Mouse (Mus musculus) forebrain, embryonic 14.5 days (tissue): ENCODE results near the gene Glis3. TPM values are rescaled to one million over a fixed set of nuclear protein-coding genes. Genes with fewer than 3 reads are reported as not detected.

ENCODE experiments used
- ATAC-seq: fragments of 200-750 bp; cut with Nextera tagmentation; 2 replicates; pipeline ENCODE4 v1.8.0; 2017; ENCODE audit warnings: mild to moderate bottlenecking, moderate library complexity
- DNase-seq: peaks from one replicate; pipeline ENCODE4 v3.0.0-alpha.2; 2015; ENCODE audit warnings: low spot score
- H3K27ac ChIP-seq: fragments of 300-500 bp; sonication (generic); 2 replicates; pipeline ENCODE4 v1.5.1; 2014; ENCODE audit warnings: low read depth, mild to moderate bottlenecking, control low read depth, low read length, moderate library complexity
- H3K27me3 ChIP-seq: fragments of 300-500 bp; sonication (generic); replicated peaks from 2 replicates; pipeline ENCODE4 v1.6.1; 2014; ENCODE audit warnings: low read length, control low read depth, mixed read lengths; ENCODE audit not compliant: control insufficient read depth, insufficient read depth
- H3K36me3 ChIP-seq: fragments of 300-500 bp; sonication (generic); 2 replicates; pipeline ENCODE4 v1.6.1; 2014; ENCODE audit warnings: low read length, control low read depth; ENCODE audit not compliant: control insufficient read depth, insufficient read depth
- H3K4me1 ChIP-seq: fragments of 300-500 bp; sonication (generic); 2 replicates; pipeline ENCODE4 v1.6.1; 2014; ENCODE audit warnings: antibody characterized with exemption, low read length, control low read depth; ENCODE audit not compliant: control insufficient read depth, insufficient read depth
- H3K4me2 ChIP-seq: fragments of 300-500 bp; sonication (generic); 2 replicates; pipeline ENCODE4 v1.6.1; 2014; ENCODE audit warnings: mild to moderate bottlenecking, control low read depth, low read length
- H3K4me3 ChIP-seq: fragments of 300-500 bp; sonication (generic); 2 replicates; pipeline ENCODE4 v1.5.1; 2014; ENCODE audit warnings: low read depth, low read length, control low read depth
- H3K9ac ChIP-seq: fragments of 300-500 bp; sonication (generic); 2 replicates; pipeline ENCODE4 v1.6.1; 2014; ENCODE audit warnings: mild to moderate bottlenecking, low read length, control low read depth, moderate library complexity
- H3K9me3 ChIP-seq: fragments of 300-500 bp; sonication (generic); replicated peaks from 2 replicates; pipeline ENCODE4 v1.6.1; 2016; ENCODE audit warnings: low read length, control low read depth, mixed read lengths; ENCODE audit not compliant: control insufficient read depth
- WGBS: fragments of 180-500 bp; shearing (Covaris S2); extraction: QIAGEN DNeasy Blood & Tissue Kit; methylation state at CpG from one replicate; pipeline ENCODE4 v1.1.7; 2014; 5-methylcytosine and 5-hydroxymethylcytosine counted together
- polyA plus RNA-seq: library from polyadenylated mRNA; unstranded; fragments of >200 nt; fragmentation: Nextera tagmentation; extraction: Ambion mirVana; gene quantifications from 2 replicates; pipeline ENCODE4 v1.2.1, GENCODE M21; 2014

Glis3 gene
- polyA plus RNA-seq, 1 experiment from 2014 or later: 0.46 TPM

GRCm38 (mm10) chr19:28550611-28551010, 129.3 kb downstream of the Glis3 start:
- Histone ChIP-seq H3K27ac (no peak overlapping the region), H3K4me3 (no peak overlapping the region), H3K4me2 (no peak overlapping the region), H3K9me3 (no peaks in the 10 kb centered on the region), H3K27me3 (no peaks in the 10 kb centered on the region), H3K9ac (no peak overlapping the region), H3K4me1 (no peaks in the 10 kb centered on the region), H3K36me3 (no peaks in the 10 kb centered on the region)
- 83% methylated on average over 8 of the region's 8 CpGs for WGBS
- DNase-seq (no peak), ATAC-seq (no peak)

- Histone ChIP-seq H3K4me1 (no peaks in the 10 kb centered on the region), H3K36me3 (no peaks in the 10 kb centered on the region), H3K9me3 (no peaks in the 10 kb centered on the region), H3K4me2 (no peak overlapping the region), H3K27ac (no peak overlapping the region), H3K27me3 (no peaks in the 10 kb centered on the region), H3K4me3 (no peak overlapping the region), H3K9ac (no peak overlapping the region)
- DNase-seq (no peak), ATAC-seq (no peak)
- 92% methylated on average over 3 of the region's 3 CpGs for WGBS
Measured at GRCm38 (mm10) chr19:28546933-28547332, 132.9 kb downstream of the Glis3 start.

- H3K4me3 ChIP-seq: no peak overlapping the region
- H3K4me1 ChIP-seq: no peaks in the 10 kb centered on the region
- H3K9me3 ChIP-seq: no peaks in the 10 kb centered on the region
- H3K27ac ChIP-seq: no peak overlapping the region
- no peak overlapping the region for H3K4me2 ChIP-seq
- no peaks in the 10 kb centered on the region for H3K36me3 ChIP-seq
- WGBS: 72% methylated on average over 1 of the region's 1 CpGs
- H3K9ac ChIP-seq: no peak overlapping the region
- ATAC-seq (no peak), DNase-seq (no peak)
- H3K27me3 ChIP-seq: no peaks in the 10 kb centered on the region
Measured at GRCm38 (mm10) chr19:28545493-28545892, 134.4 kb downstream of the Glis3 start.

GRCm38 (mm10) chr19:28538813-28539212, 141.1 kb downstream of the Glis3 start:
- Histone ChIP-seq H3K36me3 (no peaks in the 10 kb centered on the region), H3K4me1 (no peaks in the 10 kb centered on the region), H3K4me3 (no peak overlapping the region), H3K9me3 (no peaks in the 10 kb centered on the region), H3K27ac (no peak overlapping the region), H3K4me2 (no peak overlapping the region), H3K27me3 (no peaks in the 10 kb centered on the region), H3K9ac (no peak overlapping the region)
- 44% methylated on average over 9 of the region's 9 CpGs for WGBS
- no peak for DNase-seq
- ATAC-seq: no peak

GRCm38 (mm10) chr19:28534964-28535363, 144.9 kb downstream of the Glis3 start:
- H3K4me3 ChIP-seq: no peak overlapping the region
- ATAC-seq (no peak), DNase-seq (no peak)
- no peaks in the 10 kb centered on the region for H3K27me3 ChIP-seq
- no peak overlapping the region for H3K4me2 ChIP-seq
- no peak overlapping the region for H3K27ac ChIP-seq
- H3K36me3 ChIP-seq: no peaks in the 10 kb centered on the region
- H3K9ac ChIP-seq: no peak overlapping the region
- 68% methylated on average over 12 of the region's 12 CpGs for WGBS
- no peaks in the 10 kb centered on the region for H3K4me1 ChIP-seq
- no peaks in the 10 kb centered on the region for H3K9me3 ChIP-seq

- no peak for ATAC-seq
- no peak overlapping the region for H3K9ac ChIP-seq
- no peaks in the 10 kb centered on the region for H3K36me3 ChIP-seq
- no peak overlapping the region for H3K27ac ChIP-seq
- WGBS: 79% methylated on average over 3 of the region's 3 CpGs
- H3K4me1 ChIP-seq: no peaks in the 10 kb centered on the region
- no peak overlapping the region for H3K4me3 ChIP-seq
- H3K9me3 ChIP-seq: no peaks in the 10 kb centered on the region
- no peaks in the 10 kb centered on the region for H3K27me3 ChIP-seq
- no peak overlapping the region for H3K4me2 ChIP-seq
- no peak for DNase-seq
Measured at GRCm38 (mm10) chr19:28533576-28533975, 146.3 kb downstream of the Glis3 start.

GRCm38 (mm10) chr19:28531750-28532149, 148.1 kb downstream of the Glis3 start:
- DNase-seq (no peak), ATAC-seq (no peak)
- Histone ChIP-seq H3K27me3 (no peaks in the 10 kb centered on the region), H3K9ac (no peak overlapping the region), H3K27ac (no peak overlapping the region), H3K36me3 (no peaks in the 10 kb centered on the region), H3K4me1 (no peaks in the 10 kb centered on the region), H3K4me2 (no peak overlapping the region), H3K9me3 (no peaks in the 10 kb centered on the region), H3K4me3 (no peak overlapping the region)
- WGBS: 87% methylated on average over 9 of the region's 9 CpGs

GRCm38 (mm10) chr19:28530846-28531245, 149.0 kb downstream of the Glis3 start:
- Histone ChIP-seq H3K9me3 (no peaks in the 10 kb centered on the region), H3K36me3 (no peaks in the 10 kb centered on the region), H3K27me3 (no peaks in the 10 kb centered on the region), H3K9ac (no peak overlapping the region), H3K4me2 (no peak overlapping the region), H3K27ac (no peak overlapping the region), H3K4me1 (no peaks in the 10 kb centered on the region), H3K4me3 (no peak overlapping the region)
- ATAC-seq: no peak
- DNase-seq: no peak
- WGBS: 80% methylated on average over 10 of the region's 10 CpGs

GRCm38 (mm10) chr19:28529006-28529405, 150.9 kb downstream of the Glis3 start:
- H3K9me3 ChIP-seq: no peaks in the 10 kb centered on the region
- H3K27ac ChIP-seq: no peak overlapping the region
- H3K4me2 ChIP-seq: no peak overlapping the region
- 75% methylated on average over 13 of the region's 13 CpGs for WGBS
- ATAC-seq (no peak), DNase-seq (no peak)
- H3K9ac ChIP-seq: no peak overlapping the region
- H3K4me3 ChIP-seq: no peak overlapping the region
- no peaks in the 10 kb centered on the region for H3K36me3 ChIP-seq
- H3K4me1 ChIP-seq: no peaks in the 10 kb centered on the region
- H3K27me3 ChIP-seq: no peaks in the 10 kb centered on the region
